21 mouse cellular contexts compared by ENCODE assay signal in the genomic region with DNA sequence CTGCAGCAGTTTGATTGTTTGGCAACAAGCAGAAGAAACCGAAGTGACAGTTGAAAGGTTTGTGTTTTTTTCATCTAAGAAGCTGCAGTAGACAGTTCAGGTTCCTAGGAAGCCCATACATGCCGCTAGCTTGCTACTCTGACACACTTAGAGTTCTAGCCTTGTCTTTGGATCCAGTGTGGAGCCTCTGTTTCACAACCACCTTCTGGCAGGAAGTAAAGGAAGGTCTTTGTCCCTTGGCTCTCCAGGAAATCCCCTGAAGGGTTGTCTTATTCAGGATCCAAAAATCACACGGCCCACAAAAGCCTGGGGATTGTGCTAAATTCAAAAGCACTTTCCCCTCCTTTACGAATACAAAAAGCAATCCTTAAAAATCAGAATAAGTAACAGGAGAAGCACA. TPM values are rescaled to one million over a fixed set of nuclear protein-coding genes. Genes with fewer than 3 reads are reported as not detected.
"Had no signal": no experiment of that assay in that cellular context is flagged by ENCODE, and none has a peak within 500 bp of the region (broad histone marks: within the 10 kb centered on the region; RNA-seq: fewer than 3 reads in every experiment).

No protein-coding gene starts in this region.

- H3K9me3 ChIP-seq: kidney, embryonic 15.5 days; limb, embryonic 12.5 days; liver, embryonic 15.5 days; megakaryocyte, embryonic 14.5 days; midbrain, embryonic 15.5 days; neural tube, embryonic 13.5 days had no signal

- H3K4me1 ChIP-seq: kidney, embryonic 15.5 days; limb, embryonic 12.5 days; neural tube, embryonic 13.5 days had no signal

- ATAC-seq: midbrain, embryonic 15.5 days had no signal

- H3K4me2 ChIP-seq: kidney, embryonic 15.5 days; limb, embryonic 12.5 days; liver, embryonic 15.5 days; midbrain, embryonic 11.5 days; midbrain, embryonic 15.5 days; neural tube, embryonic 13.5 days had no signal

- H3K27me3 ChIP-seq: limb, embryonic 12.5 days; midbrain, embryonic 15.5 days had no signal

- DNase-seq: kidney, adult 2 months; kidney, postnatal 14 days; liver; lung, adult 2 months; lung, postnatal 10 days; retina, postnatal 1 day; right cerebral cortex, postnatal 14 days; spleen, adult 18-20 months; thymus, adult 18-20 months; thymus, postnatal 36 days had no signal

- H3K27ac ChIP-seq: kidney, embryonic 15.5 days; limb, embryonic 12.5 days; liver, embryonic 15.5 days; macrophage; midbrain, embryonic 15.5 days; neural tube, embryonic 13.5 days had no signal

- H3K36me3 ChIP-seq: kidney, embryonic 15.5 days; limb, embryonic 12.5 days; liver, embryonic 15.5 days; midbrain, embryonic 15.5 days; neural tube, embryonic 13.5 days had no signal

- H3K4me3 ChIP-seq: kidney, embryonic 15.5 days; limb, embryonic 12.5 days; liver, embryonic 15.5 days; megakaryocyte, embryonic 14.5 days; midbrain, embryonic 15.5 days; neural tube, embryonic 13.5 days had no signal

- H3K9ac ChIP-seq: kidney, embryonic 15.5 days; limb, embryonic 12.5 days; liver, embryonic 15.5 days; midbrain, embryonic 15.5 days; neural tube, embryonic 13.5 days had no signal

RNA-seq across cellular contexts. Expression of a gene that starts 54.5 kb away (rescaled TPM):
- total RNA-seq: monocyte, adult 5-6 weeks had no signal

RNA-seq across cellular contexts. Expression of a gene that starts 57.9 kb away (rescaled TPM):
- total RNA-seq: layer of hippocampus, postnatal 10 days; left cerebral cortex, postnatal 36 days had no signal
- polyA plus RNA-seq: limb, embryonic 12.5 days; midbrain, embryonic 11.5 days; midbrain, embryonic 15.5 days; neural tube, embryonic 13.5 days had no signal
